Mouse (Mus musculus) bone marrow macrophage, adult 2 months (primary cell): ENCODE measurements around the gene Smcp.

Experiments
- CTCF ChIP-seq: IDR thresholded peaks from 2 replicates; pipeline ENCODE4 v1.5.1; 2012; ENCODE audit warnings: low read depth, mild to moderate bottlenecking, low read length, moderate library complexity
- POLR2A ChIP-seq: IDR thresholded peaks from 2 replicates; pipeline ENCODE4 v1.6.1; 2012; ENCODE audit warnings: mild to moderate bottlenecking, low read depth, low read length, borderline replicate concordance

DNA sequence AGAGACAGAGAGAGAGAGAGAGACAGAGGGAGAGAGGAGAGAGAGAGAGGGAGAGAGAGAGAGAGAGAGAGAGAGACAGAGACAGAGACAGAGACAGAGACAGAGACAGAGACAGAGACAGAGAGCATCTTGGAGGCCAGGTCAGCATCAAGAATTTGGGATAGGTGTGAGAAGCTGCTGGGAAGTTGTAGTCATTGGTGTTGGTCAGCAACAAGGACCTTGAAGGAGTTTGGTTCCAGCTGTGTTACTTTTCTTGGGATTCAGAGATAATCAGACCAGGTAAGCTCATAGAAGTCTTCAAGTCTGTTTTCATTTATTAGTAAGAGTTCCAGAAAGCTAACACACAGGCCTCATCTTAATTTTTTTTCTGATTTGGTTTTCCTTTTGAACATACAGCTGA lies 18.6 kb upstream of the Smcp start, which contains the start of gene 2210017I01Rik:
- TF ChIP-seq CTCF (no peak), POLR2A (no peak)
